Mouse (Mus musculus) myocyte (in vitro differentiated cells): Measurements from ENCODE around the gene Fam20b. TPM values are rescaled to one million over a fixed set of nuclear protein-coding genes. Genes with fewer than 3 reads are reported as not detected.

Experiments
- H3K27me3 ChIP-seq: one replicate; pipeline ENCODE4 v1.6.1; 2011; ENCODE audit not compliant: control insufficient read depth, insufficient read depth, insufficient read length
- H3K36me3 ChIP-seq: one replicate; pipeline ENCODE4 v1.6.1; 2011; ENCODE audit not compliant: control insufficient read depth, insufficient read depth
- H3K4me2 ChIP-seq: one replicate; pipeline ENCODE4 v1.6.1; 2011; ENCODE audit warnings: low read depth, control low read depth
- H3K4me3 ChIP-seq: one replicate; pipeline ENCODE4 v1.5.1; 2011; ENCODE audit warnings: mild to moderate bottlenecking, control low read depth, moderate library complexity
- H3K79me2 ChIP-seq: one replicate; pipeline ENCODE4 v1.6.1; 2011; ENCODE audit not compliant: control insufficient read depth, insufficient read depth
- H3ac ChIP-seq: one replicate; pipeline ENCODE4 v1.6.1; 2011; ENCODE audit not compliant: control insufficient read depth, insufficient read length
- CEBPB ChIP-seq: IDR thresholded peaks from 2 replicates; pipeline ENCODE4 v1.6.1; 2011; ENCODE audit warnings: mild to moderate bottlenecking, moderate library complexity; ENCODE audit not compliant: poor library complexity, insufficient read depth, severe bottlenecking
- E2F4 ChIP-seq: IDR thresholded peaks from one replicate; pipeline ENCODE4 v1.6.1; 2011; ENCODE audit warnings: mild to moderate bottlenecking, control low read depth, moderate library complexity; ENCODE audit not compliant: insufficient read depth
- MAX ChIP-seq: IDR thresholded peaks from one replicate; pipeline ENCODE4 v1.6.1; 2011; ENCODE audit warnings: low read depth, mild to moderate bottlenecking, control low read depth
- MYOD1 ChIP-seq, 3 experiments: IDR thresholded peaks; one replicate each; pipeline ENCODE4 v1.6.1; 2011; ENCODE audit warnings: control low read depth in 2 of 3, low read depth in 2 of 3, mild to moderate bottlenecking in 2 of 3, moderate library complexity in 1 of 3; ENCODE audit not compliant: insufficient read length in 2 of 3, control insufficient read depth in 1 of 3
- MYOG ChIP-seq, 3 experiments: IDR thresholded peaks; one replicate each; pipeline ENCODE4 v1.6.1; 2011; ENCODE audit warnings: control low read depth in 2 of 3, low read depth in 2 of 3, mild to moderate bottlenecking in 2 of 3; ENCODE audit not compliant: insufficient read length in 2 of 3, control insufficient read depth in 1 of 3, insufficient read depth in 1 of 3
- POLR2A ChIP-seq: IDR thresholded peaks from one replicate; pipeline ENCODE4 v1.6.1; 2011; ENCODE audit warnings: low read depth, mild to moderate bottlenecking, control low read depth, moderate library complexity; ENCODE audit not compliant: insufficient read length
- POLR2AphosphoS2 ChIP-seq: IDR thresholded peaks from one replicate; pipeline ENCODE4 v1.6.1; 2011; ENCODE audit warnings: low read depth, control low read depth; ENCODE audit not compliant: insufficient read length
- REST ChIP-seq: IDR thresholded peaks from one replicate; pipeline ENCODE4 v1.6.1; 2011; ENCODE audit warnings: mild to moderate bottlenecking, control low read depth, moderate library complexity; ENCODE audit not compliant: insufficient read depth, insufficient read length
- SRF ChIP-seq: IDR thresholded peaks from one replicate; pipeline ENCODE4 v1.6.1; 2011; ENCODE audit warnings: low read depth; ENCODE audit not compliant: control insufficient read depth, insufficient read length
- TCF12 ChIP-seq: IDR thresholded peaks from one replicate; pipeline ENCODE4 v1.6.1; 2011; ENCODE audit warnings: mild to moderate bottlenecking, control low read depth; ENCODE audit not compliant: poor library complexity, insufficient read depth, severe bottlenecking
- TCF3 ChIP-seq: IDR thresholded peaks from one replicate; pipeline ENCODE4 v1.6.1; 2011; ENCODE audit warnings: low read depth, control low read depth; ENCODE audit not compliant: insufficient read length
- USF1 ChIP-seq: IDR thresholded peaks from one replicate; pipeline ENCODE4 v1.6.1; 2011; ENCODE audit warnings: low read depth, mild to moderate bottlenecking, control low read depth, moderate library complexity
- polyA plus RNA-seq: library from polyadenylated mRNA; unstranded; fragments of >200 nt; fragmentation: generic; extraction: Trizol; gene quantifications from one replicate; pipeline ENCODE4 v1.2.1, GENCODE M21; 2012; ENCODE audit warnings: missing spikeins

The Fam20b gene
- polyA plus RNA-seq, 1 experiment, result 22.9 TPM

- H3K79me2 ChIP-seq, result peaks cover 7% of the 10 kb centered on the region
- TF ChIP-seq MYOD1 (IDR thresholded peaks at IDR 0.05; ENCODE audit: control insufficient read depth in 1 of 3, insufficient read length in 2 of 3, low read depth in 2 of 3) (no peak), USF1 (no peak), CEBPB (no peak), POLR2AphosphoS2 (no peak), E2F4 (no peak), TCF12 (no peak), SRF (no peak), MAX (no peak), REST (no peak), MYOG (IDR thresholded peaks at IDR 0.05; ENCODE audit: control insufficient read depth in 1 of 3, insufficient read depth in 1 of 3, insufficient read length in 2 of 3, low read depth in 2 of 3) (no peak), TCF3 (no peak), POLR2A (no peak)
- peaks cover 52% of the 10 kb centered on the region for H3K36me3 ChIP-seq
- H3ac ChIP-seq, result no peak overlapping the region
- H3K4me3 ChIP-seq, result no peak overlapping the region
- H3K4me2 ChIP-seq, result no peak overlapping the region
- H3K27me3 ChIP-seq, result no peaks in the 10 kb centered on the region
These were observed 85.8 kb downstream of the Fam20b start for GRCm38 (mm10) chr1:156633095-156633494.

GRCm38 (mm10) chr1:156630965-156631364, 87.9 kb downstream of the Fam20b start:
- TF ChIP-seq MYOD1 (IDR thresholded peaks at IDR 0.05; ENCODE audit: control insufficient read depth in 1 of 3, insufficient read length in 2 of 3, low read depth in 2 of 3), result no peak
- Histone ChIP-seq H3ac (no peak overlapping the region), H3K4me3 (no peak overlapping the region)

GRCm38 (mm10) chr1:156629984-156630383, 88.9 kb downstream of the Fam20b start:
- no peak overlapping the region for H3K4me3 ChIP-seq
- no peaks in the 10 kb centered on the region for H3K27me3 ChIP-seq

More at GRCm38 (mm10) chr1:156630965-156631364, 87.9 kb downstream of the Fam20b start:
- Histone ChIP-seq H3K79me2 (peaks cover 5% of the 10 kb centered on the region), H3K27me3 (no peaks in the 10 kb centered on the region), H3K36me3 (peaks cover 50% of the 10 kb centered on the region), H3K4me2 (no peak overlapping the region)

More at GRCm38 (mm10) chr1:156629984-156630383, 88.9 kb downstream of the Fam20b start:
- Histone ChIP-seq H3ac (no peak overlapping the region), H3K4me2 (no peak overlapping the region), H3K79me2 (peaks cover 7% of the 10 kb centered on the region), H3K36me3 (peaks cover 51% of the 10 kb centered on the region)
- no peak for TF ChIP-seq MAX
- TF ChIP-seq TCF12, result no peak
- TF ChIP-seq TCF3, result no peak
- no peak for TF ChIP-seq CEBPB
- no peak for TF ChIP-seq MYOG (IDR thresholded peaks at IDR 0.05; ENCODE audit: control insufficient read depth in 1 of 3, insufficient read depth in 1 of 3, insufficient read length in 2 of 3, low read depth in 2 of 3)
- no peak for TF ChIP-seq USF1
- no peak for TF ChIP-seq POLR2A
- TF ChIP-seq SRF, result no peak
- TF ChIP-seq MYOD1 (IDR thresholded peaks at IDR 0.05; ENCODE audit: control insufficient read depth in 1 of 3, insufficient read length in 2 of 3, low read depth in 2 of 3), result no peak
- TF ChIP-seq E2F4, result no peak
- TF ChIP-seq REST, result no peak
- no peak for TF ChIP-seq POLR2AphosphoS2

Other genes starting within 250 kb of the Fam20b start
- 42.2 TPM for gene Soat1, start 244.8 kb downstream of the Fam20b start, polyA plus RNA-seq
- 3.6 TPM for gene Gm10031, start 195.1 kb downstream of the Fam20b start, polyA plus RNA-seq
- 17.9 TPM for gene Abl2, start 160.3 kb downstream of the Fam20b start, polyA plus RNA-seq
- gene Tor3a, start 44.7 kb downstream of the Fam20b start, polyA plus RNA-seq, result 45.9 TPM
- gene Angptl1, start 119.5 kb upstream of the Fam20b start, polyA plus RNA-seq, result 0.04 TPM
- gene Ralgps2, start 220.5 kb upstream of the Fam20b start, polyA plus RNA-seq, result 7.8 TPM